Mouse (Mus musculus): ENCODE results near the gene Slc17a9.

- no peak for TF ChIP-seq GATA1 (IDR thresholded peaks at IDR 0.05; ENCODE audit: low read length)
- no peak for TF ChIP-seq TAL1 (IDR thresholded peaks at IDR 0.05; ENCODE audit: low read length)
These were observed 13.5 kb upstream of the Slc17a9 start for GRCm38 (mm10) chr2:180711527-180711926.
